Mouse (Mus musculus) liver, embryonic 14.5 days (tissue): ENCODE measurements around the gene Slc25a10. TPM values are rescaled to one million over a fixed set of nuclear protein-coding genes. Genes with fewer than 3 reads are reported as not detected.
A peak's percentile ranks its signal among the peaks of the same experiment; 100 is the strongest.

ENCODE experiments used
- ATAC-seq: fragments of 200-750 bp; cut with Nextera tagmentation; 2 replicates; pipeline ENCODE4 v1.8.0; 2017; ENCODE audit warnings: moderate number of reproducible peaks, mild to moderate bottlenecking, moderate library complexity; ENCODE audit not compliant: insufficient read depth
- DNase-seq, 3 experiments: peaks; one replicate each; pipeline ENCODE4 v3.0.0-alpha.2; 2012 to 2013; ENCODE audit warnings: low read depth in 3 of 3, low spot score in 3 of 3
- H3K27ac ChIP-seq: fragments of 300-500 bp; sonication (generic); 2 replicates; pipeline ENCODE4 v1.5.1; 2014; ENCODE audit warnings: moderate library complexity, mild to moderate bottlenecking, control low read depth, inconsistent platforms
- H3K27me3 ChIP-seq: fragments of 300-500 bp; sonication (generic); 2 replicates; pipeline ENCODE4 v1.6.1; 2014; ENCODE audit warnings: mild to moderate bottlenecking, low read length, moderate library complexity; ENCODE audit not compliant: control insufficient read depth, insufficient read depth
- H3K36me3 ChIP-seq: fragments of 300-500 bp; sonication (generic); replicated peaks from 2 replicates; pipeline ENCODE4 v1.6.1; 2014; ENCODE audit warnings: low read depth; ENCODE audit not compliant: control insufficient read depth, insufficient read depth
- H3K4me1 ChIP-seq, 2 experiments: fragments of 200-500 bp in 1 of 2; fragments of 300-500 bp in 1 of 2; sonication (generic) in 1 of 2; replicated peaks; 2 replicates each; pipeline ENCODE4 v1.6.1; 2012 to 2014; ENCODE audit warnings: antibody characterized with exemption in 1 of 2, inconsistent platforms in 1 of 2, low read length in 1 of 2; ENCODE audit not compliant: control insufficient read depth in 2 of 2, insufficient read depth in 2 of 2
- H3K4me2 ChIP-seq: fragments of 300-500 bp; sonication (generic); 2 replicates; pipeline ENCODE4 v1.6.1; 2014; ENCODE audit warnings: low read depth, mild to moderate bottlenecking, control low read depth, moderate library complexity
- H3K4me3 ChIP-seq, 2 experiments: fragments of 200-500 bp in 1 of 2; fragments of 300-500 bp in 1 of 2; sonication (generic) in 1 of 2; 2 replicates each; pipeline ENCODE4 v1.5.1; 2012 to 2014; ENCODE audit warnings: low read depth in 2 of 2, low read length in 2 of 2, mild to moderate bottlenecking in 2 of 2, control low read depth in 1 of 2, inconsistent platforms in 1 of 2, moderate library complexity in 1 of 2; ENCODE audit not compliant: insufficient read depth in 1 of 2
- H3K9ac ChIP-seq: fragments of 300-500 bp; sonication (generic); replicated peaks from 2 replicates; pipeline ENCODE4 v1.6.1; 2014; ENCODE audit warnings: mild to moderate bottlenecking, control low read depth, moderate library complexity
- H3K9me3 ChIP-seq: fragments of 300-500 bp; sonication (generic); 2 replicates; pipeline ENCODE4 v1.6.1; 2016; ENCODE audit warnings: low read length, mixed read lengths; ENCODE audit not compliant: control insufficient read depth
- CTCF ChIP-seq: IDR thresholded peaks from 2 replicates; pipeline ENCODE4 v1.5.1; 2016; ENCODE audit warnings: antibody characterized with exemption, low read depth, control low read depth
- EP300 ChIP-seq: IDR thresholded peaks from 2 replicates; pipeline ENCODE4 v1.6.1; 2016; ENCODE audit warnings: antibody characterized with exemption, low read depth
- WGBS: fragments of 180-500 bp; shearing (Covaris S2); extraction: QIAGEN DNeasy Blood & Tissue Kit; methylation state at CpG from one replicate; pipeline ENCODE4 v1.1.7; 2014; ENCODE audit not compliant: insufficient replicate concordance; 5-methylcytosine and 5-hydroxymethylcytosine counted together
- polyA plus RNA-seq, 2 experiments: library from polyadenylated mRNA; depleted of rRNA in 1 of 2; stranded (reverse) in 1 of 2; unstranded in 1 of 2; fragments of >200 nt; fragmentation: Nextera tagmentation in 1 of 2; extraction: Ambion mirVana in 1 of 2; gene quantifications; 2 replicates each; pipeline versions ENCODE4 v1.2.1 to v1.2.3; 2012 to 2014

Gene Slc25a10
- polyA plus RNA-seq, 2 experiments = 31.5 to 35.1 TPM

DNA sequence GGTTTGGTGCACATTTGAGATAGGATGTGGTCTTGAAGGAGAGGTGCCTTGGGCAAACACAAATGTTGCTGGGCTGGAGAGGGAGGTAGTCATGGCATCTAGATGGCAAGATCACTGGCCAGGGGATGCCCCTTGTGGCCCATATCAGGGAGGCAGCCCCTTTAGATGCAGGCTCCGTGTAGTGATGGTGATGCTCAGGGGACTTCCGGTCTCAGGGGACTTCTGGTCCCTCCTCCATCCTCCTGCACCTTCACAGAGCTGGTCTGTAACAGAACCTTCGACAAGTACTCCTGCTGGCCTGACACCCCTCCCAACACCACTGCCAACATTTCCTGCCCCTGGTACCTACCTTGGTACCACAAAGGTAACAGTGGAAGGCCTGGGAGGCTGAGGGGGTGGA, 44.2 kb downstream of the Slc25a10 start:
- peaks cover 26% of the 10 kb centered on the region for H3K27me3 ChIP-seq
- no peak for DNase-seq
- H3K9me3 ChIP-seq = no peaks in the 10 kb centered on the region
- no peak for ATAC-seq
- peaks cover 0 to 7% of the 10 kb centered on the region in 2 experiments; a peak in 1 of 4 replicates for H3K4me1 ChIP-seq
- no peak overlapping the region for H3K27ac ChIP-seq
- H3K36me3 ChIP-seq = no peaks in the 10 kb centered on the region
- WGBS = 58% methylated on average over 3 of the region's 3 CpGs
- no peak overlapping the region for H3K4me3 ChIP-seq
- no peak overlapping the region for H3K4me2 ChIP-seq
- TF ChIP-seq CTCF = no peak
- no peak for TF ChIP-seq EP300
- H3K9ac ChIP-seq = no peak overlapping the region

DNA sequence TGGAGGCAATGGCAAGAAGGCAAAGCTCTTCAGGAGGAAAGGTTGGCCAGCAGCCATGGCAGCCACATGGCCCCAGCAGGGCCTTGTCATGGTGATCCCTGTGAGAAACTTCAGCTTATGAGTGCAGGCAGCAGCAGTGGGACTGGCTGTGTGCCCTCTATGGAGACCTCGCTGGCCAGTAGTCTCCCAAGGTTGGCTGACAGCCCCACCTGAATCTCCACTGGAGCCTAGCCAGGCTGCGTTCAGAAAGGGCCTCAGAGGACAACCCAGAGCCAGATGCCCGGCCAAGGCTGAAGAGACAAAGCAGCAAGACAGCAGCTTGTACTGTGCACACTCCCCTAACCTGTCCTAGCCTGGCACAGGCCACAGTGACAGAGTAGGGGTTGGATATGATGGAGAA, 46.8 kb downstream of the Slc25a10 start:
- peaks cover under 1% of the 10 kb centered on the region; the same call in 1 of the 2 replicates for H3K27me3 ChIP-seq
- TF ChIP-seq CTCF (no peak), EP300 (no peak)
- H3K36me3 ChIP-seq = no peaks in the 10 kb centered on the region
- no peaks in the 10 kb centered on the region for H3K9me3 ChIP-seq
- 67% methylated on average over 3 of the region's 3 CpGs for WGBS
- no peak overlapping the region for H3K4me3 ChIP-seq
- DNase-seq = no peak
- H3K27ac ChIP-seq = no peak overlapping the region
- no peak overlapping the region for H3K4me2 ChIP-seq
- H3K9ac ChIP-seq = no peak overlapping the region
- ATAC-seq = no peak
- peaks cover 0 to 7% of the 10 kb centered on the region in 2 experiments; a peak in 1 of 4 replicates for H3K4me1 ChIP-seq

DNA sequence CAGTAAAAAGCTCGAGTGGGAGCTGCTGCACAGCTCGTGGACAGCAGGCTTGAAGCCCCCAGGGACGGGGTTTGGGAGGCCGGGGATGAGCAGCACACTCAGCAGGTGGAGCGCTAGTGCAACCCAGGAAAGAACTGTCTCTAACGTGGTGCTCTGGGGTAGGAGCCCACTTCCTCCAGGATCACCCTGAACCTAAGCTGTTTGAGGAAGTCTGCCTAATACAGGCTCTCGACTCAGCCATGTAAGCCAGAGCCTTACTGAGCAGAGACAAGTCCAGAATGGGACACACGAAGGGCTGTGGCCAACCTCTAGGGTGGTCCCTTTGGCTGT, 47.3 kb downstream of the Slc25a10 start:
- Histone ChIP-seq H3K27ac (no peak overlapping the region), H3K36me3 (no peaks in the 10 kb centered on the region)
- TF ChIP-seq CTCF = no peak
- no peak for TF ChIP-seq EP300

DNA sequence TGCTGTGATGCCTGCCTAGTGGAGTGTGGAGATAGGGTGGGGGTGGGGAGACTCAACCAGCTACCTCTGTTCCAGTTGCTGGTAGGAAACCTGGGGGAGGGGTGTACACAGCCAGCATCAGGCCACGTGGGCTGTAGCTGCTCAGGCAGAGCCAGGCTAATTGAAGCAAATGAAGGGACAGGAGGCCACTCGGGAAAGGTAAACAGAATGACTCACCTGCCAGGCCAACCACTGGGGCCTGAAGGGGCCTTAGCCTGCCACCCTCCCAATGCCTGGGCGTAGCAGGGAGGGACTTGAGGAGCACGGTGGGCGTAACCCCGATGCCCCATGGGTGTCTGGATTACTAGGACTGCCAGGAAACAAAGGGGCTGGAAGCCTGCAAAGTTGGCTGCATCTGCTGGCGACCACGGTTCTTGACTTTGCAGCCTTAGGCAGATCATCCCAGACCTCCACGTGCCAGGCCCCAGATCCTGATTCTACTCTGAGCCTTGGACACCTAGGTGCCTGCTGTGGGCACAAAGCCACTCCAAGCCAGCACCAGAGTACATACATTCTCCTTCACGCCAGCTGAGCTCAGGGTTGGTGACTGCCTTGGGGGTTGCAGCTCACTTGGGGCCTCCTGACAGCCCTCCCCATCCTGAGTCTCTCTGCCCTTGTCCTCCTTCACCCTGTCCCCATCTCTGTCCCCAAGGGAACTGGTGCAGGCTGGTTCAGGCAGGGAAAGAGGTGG, 47.8 kb downstream of the Slc25a10 start:
- no peak overlapping the region for H3K27ac ChIP-seq
- ATAC-seq (peak; percentile 50), DNase-seq (no peak)
- no peak overlapping the region for H3K4me2 ChIP-seq
- H3K27me3 ChIP-seq = no peaks in the 10 kb centered on the region
- H3K4me3 ChIP-seq = no peak overlapping the region
- 41% methylated on average over 10 of the region's 10 CpGs for WGBS
- H3K4me1 ChIP-seq = peaks cover 0 to 7% of the 10 kb centered on the region in 2 experiments; a peak in 1 of 4 replicates
- no peaks in the 10 kb centered on the region for H3K9me3 ChIP-seq
- H3K36me3 ChIP-seq = no peaks in the 10 kb centered on the region
- no peak overlapping the region; the same call in 1 of the 2 replicates for H3K9ac ChIP-seq
- no peak for TF ChIP-seq EP300
- TF ChIP-seq CTCF = no peak

More for the DNA sequence above, 47.3 kb downstream of the Slc25a10 start:
- Histone ChIP-seq H3K4me2 (no peak overlapping the region), H3K4me3 (no peak overlapping the region), H3K27me3 (no peaks in the 10 kb centered on the region), H3K4me1 (peaks cover 0 to 7% of the 10 kb centered on the region in 2 experiments; a peak in 1 of 4 replicates), H3K9me3 (no peaks in the 10 kb centered on the region), H3K9ac (no peak overlapping the region)
- DNase-seq = no peak
- WGBS = 25% methylated on average over 8 of the region's 8 CpGs
- no peak for ATAC-seq

DNA sequence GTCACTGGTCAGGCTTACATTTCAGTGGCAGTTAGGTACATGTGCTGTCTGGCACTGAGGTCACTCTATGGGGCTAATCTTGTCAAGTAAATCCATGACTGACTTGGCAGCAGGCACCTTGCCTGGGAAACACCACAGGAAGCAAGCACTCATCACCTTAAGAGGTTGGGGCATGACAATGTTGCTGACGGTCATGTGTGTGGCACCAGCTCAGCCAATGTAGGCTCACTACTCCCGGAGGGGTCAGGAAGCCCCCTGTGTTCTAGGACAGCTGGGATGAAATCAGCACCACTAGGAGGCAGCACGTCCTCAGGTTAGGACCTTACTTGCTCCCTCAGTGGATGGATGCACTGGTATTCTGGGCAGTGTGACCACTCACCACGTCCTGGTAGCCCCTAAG, 50.3 kb downstream of the Slc25a10 start:
- no peak for DNase-seq
- no peak for ATAC-seq
- H3K36me3 ChIP-seq = no peaks in the 10 kb centered on the region
- no peaks in the 10 kb centered on the region for H3K9me3 ChIP-seq
- H3K4me3 ChIP-seq = no peak overlapping the region
- WGBS = 44% methylated on average over 4 of the region's 4 CpGs
- H3K9ac ChIP-seq = no peak overlapping the region
- no peaks in the 10 kb centered on the region for H3K27me3 ChIP-seq
- H3K4me1 ChIP-seq = peaks cover 0 to 7% of the 10 kb centered on the region in 2 experiments; a peak in 1 of 4 replicates
- TF ChIP-seq EP300 (no peak), CTCF (peak; percentile 77)
- H3K27ac ChIP-seq = no peak overlapping the region
- H3K4me2 ChIP-seq = no peak overlapping the region
